Mouse (Mus musculus) adrenal gland, postnatal 14 days (tissue): ENCODE measurements around the gene Ruvbl2. TPM values are rescaled to one million over a fixed set of nuclear protein-coding genes. Genes with fewer than 3 reads are reported as not detected.
A peak's percentile ranks its signal among the peaks of the same experiment; 100 is the strongest.

Experiments used
- DNase-seq: peaks from one replicate; pipeline ENCODE4 v3.0.0; 2021; ENCODE audit warnings: mixed read lengths
- total RNA-seq: library from RNA; stranded (reverse); gene quantifications from 2 replicates; pipeline ENCODE4 v1.2.3, GENCODE M21; 2021

Gene Ruvbl2
- total RNA-seq, 1 experiment from 2014 or later, result 55.5 TPM

GRCm38 (mm10) chr7:45426556-45426955, 11.3 kb downstream of the Ruvbl2 start:
- DNase-seq, result no peak

- no peak for DNase-seq
Observed at GRCm38 (mm10) chr7:45421194-45421593, 16.7 kb downstream of the Ruvbl2 start.

- no peak for DNase-seq
Observed at GRCm38 (mm10) chr7:45420615-45420919, 17.3 kb downstream of the Ruvbl2 start, which contains the start of gene Lhb. Lhb (plus strand) TSS chr7:45420820.

- DNase-seq, result no peak
Observed at GRCm38 (mm10) chr7:45419859-45420614, 17.9 kb downstream of the Ruvbl2 start.

- DNase-seq, result no peak
Observed at GRCm38 (mm10) chr7:45417962-45418492, 19.9 kb downstream of the Ruvbl2 start.

- DNase-seq, result no peak
Observed at GRCm38 (mm10) chr7:45415636-45416035, 22.3 kb downstream of the Ruvbl2 start.

- no peak for DNase-seq
Observed at GRCm38 (mm10) chr7:45414740-45415224, 23.1 kb downstream of the Ruvbl2 start.

- DNase-seq, result no peak
Observed at GRCm38 (mm10) chr7:45413864-45414739, 23.8 kb downstream of the Ruvbl2 start.

GRCm38 (mm10) chr7:45413113-45413863, 24.6 kb downstream of the Ruvbl2 start, which contains the start of gene Ntf5:
Ntf5 (plus strand) TSS chr7:45413695.
- DNase-seq, result peak; percentile 40

- no peak for DNase-seq
Observed at GRCm38 (mm10) chr7:45412421-45412820, 25.5 kb downstream of the Ruvbl2 start.

GRCm38 (mm10) chr7:45409497-45410163, 28.3 kb downstream of the Ruvbl2 start:
- DNase-seq, result no peak

- DNase-seq, result no peak
Observed at GRCm38 (mm10) chr7:45408949-45409348, 28.9 kb downstream of the Ruvbl2 start.

- no peak for DNase-seq
Observed at GRCm38 (mm10) chr7:45408351-45408750, 29.5 kb downstream of the Ruvbl2 start.

GRCm38 (mm10) chr7:45407836-45408235, 30.1 kb downstream of the Ruvbl2 start:
- no peak for DNase-seq

GRCm38 (mm10) chr7:45406157-45407156, 31.4 kb downstream of the Ruvbl2 start:
- peak; percentile 35 for DNase-seq

GRCm38 (mm10) chr7:45405091-45406075, 32.5 kb downstream of the Ruvbl2 start, which contains the start of gene Kcna7:
Kcna7 (plus strand) TSS chr7:45405653.
- DNase-seq, result peak; percentile 86

- DNase-seq, result peak; percentile 85
Observed at GRCm38 (mm10) chr7:45403532-45404261, 34.2 kb downstream of the Ruvbl2 start.

GRCm38 (mm10) chr7:45401521-45402085, 36.3 kb downstream of the Ruvbl2 start:
- no peak for DNase-seq
